ENCODE assay signal across 17 mouse cellular contexts in the genomic region with DNA sequence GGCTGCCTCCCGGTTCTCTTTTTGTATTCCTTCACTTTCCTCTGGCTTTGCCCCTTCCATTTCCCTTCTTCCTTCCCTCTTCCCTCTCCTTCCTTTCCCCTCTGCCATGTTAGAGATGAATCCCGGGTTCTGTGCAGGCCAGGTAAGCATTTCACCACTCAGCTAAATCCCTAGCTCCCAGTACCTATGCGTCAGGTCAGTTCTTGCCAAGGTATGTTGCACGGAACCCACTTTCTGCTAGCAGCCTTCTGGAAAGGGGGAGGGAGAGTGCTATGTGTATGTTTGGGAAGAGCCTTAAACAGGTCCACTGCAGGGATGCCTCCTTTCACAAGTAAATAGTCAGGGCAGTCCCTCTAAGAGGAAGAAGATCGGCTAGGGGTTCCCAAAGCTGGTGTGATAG. TPM values are rescaled to one million over a fixed set of nuclear protein-coding genes. Genes with fewer than 3 reads are reported as not detected.
DNase-seq lines count a peak whose midpoint lies in the region; ATAC-seq and TF ChIP-seq lines count a peak whose summit lies in the region.
"Had no signal": no experiment of that assay in that cellular context is flagged by ENCODE, and none has a peak within 500 bp of the region (broad histone marks: within the 10 kb centered on the region; RNA-seq: fewer than 3 reads in every experiment).

No protein-coding gene starts in this region.

- intact Hi-C loops in left cerebral cortex, postnatal 25 days (cut with DNase I) = no loop called here

- H3K4me2 ChIP-seq in embryonic facial prominence, embryonic 13.5 days = no peak overlapping the region
- 0 out of 2 replicates have a peak overlapping the region, but pooled peaks have one; percentile 16 for H3K4me2 ChIP-seq in stomach, embryonic 15.5 days
- no peak overlapping the region for H3K4me2 ChIP-seq in stomach, postnatal 0 days (replicated peaks; ENCODE audit: low read depth)
- no peak overlapping the region for H3K4me2 ChIP-seq in midbrain, embryonic 13.5 days (replicated peaks)
- H3K4me2 ChIP-seq: embryonic facial prominence, embryonic 12.5 days had no signal

- no peak for ATAC-seq in embryonic facial prominence, embryonic 13.5 days (ENCODE audit: insufficient number of reproducible peaks, insufficient read depth, low FRiP score, low TSS enrichment, low read depth)
- ATAC-seq in stomach, embryonic 15.5 days (ENCODE audit: insufficient read depth, low FRiP score, low read depth) = no peak
- no peak for ATAC-seq in stomach, postnatal 0 days (ENCODE audit: low FRiP score, low TSS enrichment)
- ATAC-seq in midbrain, embryonic 13.5 days = no peak
- ATAC-seq: inflammation-experienced regulatory T-cells, adult 6 months had no signal

- 57% methylated on average over 5 of the region's 5 CpGs for WGBS in embryonic facial prominence, embryonic 13.5 days
- 70% methylated on average over 5 of the region's 5 CpGs for WGBS in embryonic facial prominence, embryonic 10.5 days
- 62% methylated on average over 5 of the region's 5 CpGs for WGBS in stomach, embryonic 15.5 days
- 68% methylated on average over 5 of the region's 5 CpGs for WGBS in stomach, postnatal 0 days
- WGBS in midbrain, embryonic 13.5 days = 69% methylated on average over 5 of the region's 5 CpGs

- no peak for TF ChIP-seq EP300 in stomach, postnatal 0 days (optimal IDR thresholded peaks at IDR 0.05)

- H3K9ac ChIP-seq in embryonic facial prominence, embryonic 13.5 days = 0 out of 2 replicates have a peak overlapping the region, but pooled peaks have one; percentile 16
- H3K9ac ChIP-seq in stomach, embryonic 15.5 days = no peak overlapping the region
- no peak overlapping the region for H3K9ac ChIP-seq in stomach, postnatal 0 days (ENCODE audit: low read length)
- no peak overlapping the region for H3K9ac ChIP-seq in midbrain, embryonic 13.5 days (replicated peaks)
- H3K9ac ChIP-seq: embryonic facial prominence, embryonic 12.5 days; liver, embryonic 14.5 days had no signal

- H3K4me1 ChIP-seq in embryonic facial prominence, embryonic 13.5 days = peaks cover 9% of the 10 kb centered on the region
- peaks cover 29% of the 10 kb centered on the region for H3K4me1 ChIP-seq in embryonic facial prominence, embryonic 10.5 days
- peaks cover 14% of the 10 kb centered on the region; the same call in 1 of the 2 replicates for H3K4me1 ChIP-seq in stomach, embryonic 15.5 days
- H3K4me1 ChIP-seq in stomach, postnatal 0 days (replicated peaks; ENCODE audit: control insufficient read depth, insufficient read depth) = no peaks in the 10 kb centered on the region; the same call in 1 of the 2 replicates
- H3K4me1 ChIP-seq in midbrain, embryonic 13.5 days (replicated peaks) = peaks cover 63% of the 10 kb centered on the region

- H3K27ac ChIP-seq in embryonic facial prominence, embryonic 13.5 days = no peak overlapping the region
- H3K27ac ChIP-seq in embryonic facial prominence, embryonic 10.5 days (replicated peaks) = no peak overlapping the region
- H3K27ac ChIP-seq in stomach, embryonic 15.5 days = no peak overlapping the region
- no peak overlapping the region for H3K27ac ChIP-seq in stomach, postnatal 0 days (replicated peaks)
- H3K27ac ChIP-seq in midbrain, embryonic 13.5 days = peak overlapping the region; percentile 35
- H3K27ac ChIP-seq: embryonic facial prominence, embryonic 12.5 days; liver, embryonic 14.5 days; macrophage had no signal

- no peaks in the 10 kb centered on the region for H3K9me3 ChIP-seq in embryonic facial prominence, embryonic 13.5 days
- no peaks in the 10 kb centered on the region for H3K9me3 ChIP-seq in embryonic facial prominence, embryonic 10.5 days
- no peaks in the 10 kb centered on the region for H3K9me3 ChIP-seq in stomach, embryonic 15.5 days
- H3K9me3 ChIP-seq in stomach, postnatal 0 days (ENCODE audit: control insufficient read depth, low read length) = no peaks in the 10 kb centered on the region
- no peaks in the 10 kb centered on the region for H3K9me3 ChIP-seq in midbrain, embryonic 13.5 days
- H3K9me3 ChIP-seq: embryonic facial prominence, embryonic 12.5 days had no signal

- no peak for DNase-seq in embryonic facial prominence, embryonic 10.5 days (ENCODE audit: low spot score)
- no peak for DNase-seq in stomach, postnatal 0 days (ENCODE audit: low spot score)
- no peak for DNase-seq in ovary, postnatal 14 days (ENCODE audit: low spot score)
- DNase-seq in cerebellum, postnatal 4 days (ENCODE audit: low spot score in 2 of 2) = no peak
- no peak for DNase-seq in left cerebral cortex, postnatal 25 days (ENCODE audit: low spot score in 2 of 2)
- DNase-seq: adrenal gland, adult 2 months; cerebellum, adult 2 months; kidney, postnatal 36 days; layer of hippocampus, adult 9-11 months; thymus, postnatal 25 days had no signal

- H3K4me3 ChIP-seq in embryonic facial prominence, embryonic 13.5 days = no peak overlapping the region
- H3K4me3 ChIP-seq in embryonic facial prominence, embryonic 10.5 days = no peak overlapping the region
- H3K4me3 ChIP-seq in stomach, embryonic 15.5 days (replicated peaks) = no peak overlapping the region
- no peak overlapping the region for H3K4me3 ChIP-seq in stomach, postnatal 0 days (ENCODE audit: low read depth, low read length)
- H3K4me3 ChIP-seq in midbrain, embryonic 13.5 days (replicated peaks) = no peak overlapping the region
- H3K4me3 ChIP-seq: embryonic facial prominence, embryonic 12.5 days had no signal

- H3K27me3 ChIP-seq in embryonic facial prominence, embryonic 13.5 days = peaks cover 21% of the 10 kb centered on the region
- peaks cover 45% of the 10 kb centered on the region for H3K27me3 ChIP-seq in embryonic facial prominence, embryonic 10.5 days (replicated peaks; ENCODE audit: low read depth, poor library complexity, severe bottlenecking)
- H3K27me3 ChIP-seq in stomach, embryonic 15.5 days (replicated peaks) = no peaks in the 10 kb centered on the region
- H3K27me3 ChIP-seq in stomach, postnatal 0 days (ENCODE audit: control insufficient read depth, insufficient read depth, low read length) = no peaks in the 10 kb centered on the region
- 0 out of 2 replicates have a peak, but pooled peaks cover 6% of the 10 kb centered on the region for H3K27me3 ChIP-seq in midbrain, embryonic 13.5 days

- TF ChIP-seq CTCF in stomach, postnatal 0 days (IDR thresholded peaks at IDR 0.05; ENCODE audit: low read depth) = no peak

- no peaks in the 10 kb centered on the region for H3K36me3 ChIP-seq in embryonic facial prominence, embryonic 13.5 days
- H3K36me3 ChIP-seq in embryonic facial prominence, embryonic 10.5 days (replicated peaks) = no peaks in the 10 kb centered on the region
- H3K36me3 ChIP-seq in stomach, embryonic 15.5 days = no peaks in the 10 kb centered on the region
- H3K36me3 ChIP-seq in stomach, postnatal 0 days (ENCODE audit: control insufficient read depth, insufficient read depth, low read length) = no peaks in the 10 kb centered on the region
- no peaks in the 10 kb centered on the region for H3K36me3 ChIP-seq in midbrain, embryonic 13.5 days
- H3K36me3 ChIP-seq: embryonic facial prominence, embryonic 12.5 days had no signal

RNA-seq across cellular contexts. Expression of a gene that starts 36.8 kb away (rescaled TPM):
- 10.0 and 10.6 TPM in 2 replicates for polyA plus RNA-seq in embryonic facial prominence, embryonic 13.5 days (2015; fragmentation: Nextera tagmentation; extraction: Ambion mirVana)
- polyA plus RNA-seq in embryonic facial prominence, embryonic 10.5 days (2016; fragmentation: Nextera tagmentation; extraction: Ambion mirVana) = 12.6 and 13.5 TPM in 2 replicates
- 27.1 and 31.0 TPM in 2 replicates for polyA plus RNA-seq in stomach, embryonic 15.5 days (2015; fragmentation: Nextera tagmentation; extraction: Ambion mirVana)
- 35.8 and 41.7 TPM in 2 replicates for polyA plus RNA-seq in stomach, postnatal 0 days (2015; fragmentation: Nextera tagmentation; extraction: Ambion mirVana)
- 8.9 and 10.6 TPM in 2 replicates for polyA plus RNA-seq in midbrain, embryonic 13.5 days (2015; fragmentation: Nextera tagmentation; extraction: Ambion mirVana)
- total RNA-seq in left cerebral cortex, postnatal 25 days (2021) = 10 to 100 TPM; 18.2 to 18.4 TPM
